Mouse (Mus musculus): ENCODE data around the gene Cyb5r2.

- TF ChIP-seq FLI1 (IDR thresholded peaks at IDR 0.05; ENCODE audit: low read length): no peak
- TF ChIP-seq GATA1 (IDR thresholded peaks at IDR 0.05; ENCODE audit: borderline replicate concordance, low read length): no peak
Observed at GRCm38 (mm10) chr7:107700646-107701045, 57.2 kb downstream of the Cyb5r2 start.

Measured in megakaryocyte, embryonic 14.5 days (primary cell).